Mouse (Mus musculus) kidney, postnatal 4 days (tissue): ENCODE measurements around the gene Gtf2ird1.
"Not testable (repeated sequence)": the region's sequence is repeated elsewhere in the genome, so short reads cannot be mapped to it uniquely, and the experiment has no call there.

Source experiments
- DNase-seq, 2 experiments: peaks; one replicate each; pipeline ENCODE4 v3.0.0; 2021; ENCODE audit warnings: mixed read lengths in 2 of 2

Gtf2ird1 gene

DNA sequence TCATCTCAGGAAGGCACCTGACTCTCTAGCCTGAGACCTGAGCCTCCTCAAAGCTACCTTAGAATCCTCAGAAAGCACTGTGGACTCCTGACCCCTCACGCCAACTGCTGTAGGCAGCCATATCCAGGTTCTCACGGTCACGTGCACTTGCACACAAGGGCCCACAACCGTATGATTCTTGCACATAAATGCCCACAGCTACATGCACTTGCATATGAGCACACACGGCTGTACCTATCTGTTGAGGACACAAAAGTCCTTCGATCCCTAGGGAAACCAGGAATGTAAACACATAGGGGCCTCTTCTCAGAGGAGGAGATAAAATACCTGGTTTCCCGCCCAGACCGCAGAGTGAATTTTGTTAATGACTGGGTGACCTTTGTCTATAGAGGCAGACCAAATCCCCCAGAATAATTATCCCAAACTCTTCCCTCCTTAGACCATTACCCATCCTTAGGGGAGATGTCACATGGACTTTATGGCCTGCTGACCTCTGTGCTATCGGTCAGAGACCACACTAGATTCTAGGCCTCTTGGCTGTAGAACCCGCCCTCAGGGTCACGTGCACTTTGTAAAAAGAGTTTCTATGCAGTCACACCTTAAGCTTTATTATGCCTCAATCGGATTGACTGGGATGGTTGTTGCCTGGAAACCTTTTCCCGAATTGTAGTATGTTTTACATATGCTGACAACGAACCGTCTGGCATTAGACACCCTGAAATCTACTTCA, 58.9 kb downstream of the Gtf2ird1 start:
- no peak for DNase-seq

DNA sequence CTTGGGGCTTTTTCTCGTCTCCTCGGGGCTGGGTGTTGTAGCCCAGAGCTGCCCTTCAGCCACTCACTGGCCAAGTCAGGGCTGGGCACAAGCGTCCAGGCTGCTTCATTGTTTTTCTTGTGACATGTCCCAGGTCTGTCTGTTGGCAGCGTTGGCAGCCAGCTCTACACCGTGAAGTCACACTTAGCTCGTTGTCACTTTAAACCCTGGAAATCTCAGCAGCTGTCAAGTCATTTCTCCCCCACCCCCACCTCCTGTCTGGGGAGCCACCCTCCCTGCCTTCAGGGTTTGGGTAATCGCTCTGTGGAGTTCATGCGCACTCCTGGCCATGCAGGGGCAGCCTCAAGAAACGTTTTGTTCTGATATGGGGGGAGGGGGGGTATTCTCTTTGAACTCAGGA, 60.0 kb downstream of the Gtf2ird1 start:
- no peak for DNase-seq

DNA sequence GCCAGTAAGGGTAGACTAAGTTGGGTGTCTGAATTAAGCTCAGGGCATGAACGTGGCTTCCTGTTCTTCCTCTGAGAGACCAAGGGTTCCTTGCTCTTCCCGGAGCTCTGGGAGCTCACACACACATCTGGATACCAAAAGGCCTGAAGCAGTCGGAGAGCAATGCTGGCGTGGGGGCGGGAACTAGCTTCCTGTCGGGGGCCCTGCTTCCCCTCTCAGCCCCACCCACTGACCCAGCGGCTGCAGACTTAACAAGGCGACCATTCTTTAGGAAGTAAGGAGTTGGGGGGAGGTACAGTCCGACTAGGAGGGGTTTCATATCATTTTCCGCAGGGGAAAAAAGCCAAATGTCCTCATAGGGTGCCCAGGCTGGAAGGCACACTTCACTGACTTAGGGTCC, 61.9 kb downstream of the Gtf2ird1 start:
- DNase-seq = peak; percentile 77 to 86

DNA sequence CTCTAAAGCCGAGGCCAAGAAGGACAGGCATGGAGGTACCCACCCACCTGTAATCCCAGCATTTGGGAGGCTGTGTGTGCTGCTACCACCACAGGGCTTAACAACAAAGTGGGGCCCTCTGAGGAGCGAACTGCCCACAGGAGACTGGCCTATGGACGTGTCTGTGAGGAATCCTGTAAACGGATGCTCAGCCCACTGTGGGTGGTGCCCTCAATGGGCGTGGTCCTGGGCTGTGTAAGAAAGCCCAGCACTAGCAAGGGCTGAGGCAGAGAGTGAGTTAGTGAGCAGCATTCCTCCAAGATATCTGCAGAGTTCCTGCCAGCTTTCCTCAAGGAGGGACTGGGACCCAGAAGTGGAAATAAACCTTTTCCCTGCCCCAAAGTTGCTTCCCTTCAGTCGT, 62.9 kb downstream of the Gtf2ird1 start:
- DNase-seq = peak; percentile 40 to 62

DNA sequence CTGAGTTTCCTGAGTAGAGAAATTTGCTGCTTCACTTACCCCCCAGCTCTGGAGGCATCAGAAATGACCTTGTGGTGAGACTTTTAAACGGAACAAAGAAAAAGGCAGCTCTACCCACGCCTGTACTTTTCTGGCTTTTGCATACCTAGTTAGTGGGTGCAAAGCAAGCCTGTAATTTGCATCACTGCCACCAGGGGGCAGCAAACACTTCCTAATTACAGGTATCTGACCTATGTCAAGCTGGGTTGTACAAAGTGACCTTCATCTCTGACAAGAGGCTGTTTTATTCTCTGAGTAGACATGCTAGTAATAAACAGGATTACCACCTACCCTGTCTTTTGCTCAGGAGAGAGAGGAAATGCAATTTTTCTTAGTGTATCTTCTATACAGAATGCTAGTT, 71.4 kb downstream of the Gtf2ird1 start:
- peak; percentile 85 to 86 for DNase-seq

DNA sequence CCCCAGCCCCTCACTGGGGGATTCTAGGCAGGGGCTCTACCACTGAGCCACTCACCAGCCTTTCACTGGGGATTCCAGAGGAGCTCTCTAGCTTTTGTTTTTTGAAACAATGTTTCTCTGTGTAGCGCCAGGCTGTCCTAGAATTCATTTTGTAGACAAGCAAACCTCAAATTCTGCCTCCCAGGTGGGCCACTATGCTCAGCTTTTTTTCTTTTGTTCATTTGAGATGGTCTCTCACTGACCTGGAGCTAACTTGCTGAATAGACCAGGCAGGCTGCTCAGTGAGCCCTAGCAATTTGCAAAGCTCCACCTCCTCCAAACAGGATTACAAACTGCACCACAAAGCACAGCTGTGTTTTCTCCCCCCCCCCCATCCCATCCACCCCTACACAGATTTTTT, 81.3 kb downstream of the Gtf2ird1 start:
- no peak for DNase-seq

DNA sequence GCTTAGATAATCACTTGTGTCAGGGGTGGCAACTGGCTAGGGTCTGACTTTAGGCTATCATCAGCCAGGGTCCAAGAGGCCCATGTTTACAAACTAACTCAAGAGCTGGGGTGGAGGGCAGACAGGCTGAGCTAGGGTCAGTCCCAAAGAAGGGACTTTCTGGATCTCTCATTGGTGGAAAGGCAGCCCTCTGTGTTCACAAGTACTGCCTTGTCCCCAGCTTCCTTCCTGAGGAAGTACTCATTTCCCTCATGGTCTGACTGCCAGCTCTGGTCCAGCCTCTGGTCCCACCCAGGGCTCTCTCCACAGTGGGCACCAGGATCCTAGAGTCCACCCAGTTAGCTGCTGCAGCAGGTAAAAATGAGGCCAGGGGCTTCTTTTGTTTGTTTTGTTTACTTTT, 82.0 kb downstream of the Gtf2ird1 start:
- peak; percentile 23 to 48 for DNase-seq

DNA sequence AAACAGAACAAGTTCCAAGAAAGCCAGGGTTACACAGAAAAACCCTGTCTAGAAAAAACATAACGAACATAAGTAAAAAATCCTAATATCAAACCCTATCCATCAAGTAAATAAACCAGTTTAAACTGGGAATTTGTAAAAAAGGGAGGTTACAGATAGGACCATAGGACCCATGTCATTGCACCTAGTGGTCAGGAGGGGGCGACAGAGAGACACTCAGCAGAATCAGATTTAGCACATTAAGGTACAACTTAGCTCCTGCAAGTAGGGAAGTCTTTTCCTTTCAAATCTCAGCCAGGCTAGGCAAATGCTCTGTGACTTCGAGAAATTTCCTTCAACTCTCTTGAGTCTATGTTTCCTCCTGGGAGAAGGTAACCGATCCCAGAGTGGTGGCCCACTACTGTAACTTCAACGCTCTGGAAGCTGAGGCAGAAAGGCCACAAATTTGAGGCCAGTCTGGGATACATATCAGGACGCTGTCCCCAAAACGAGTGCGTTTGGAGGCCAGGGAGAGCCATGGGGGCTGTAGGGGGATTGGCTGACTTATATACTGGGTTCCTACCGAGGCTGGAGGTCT, 82.5 kb downstream of the Gtf2ird1 start:
- DNase-seq = peak; percentile 66 to 76

DNA sequence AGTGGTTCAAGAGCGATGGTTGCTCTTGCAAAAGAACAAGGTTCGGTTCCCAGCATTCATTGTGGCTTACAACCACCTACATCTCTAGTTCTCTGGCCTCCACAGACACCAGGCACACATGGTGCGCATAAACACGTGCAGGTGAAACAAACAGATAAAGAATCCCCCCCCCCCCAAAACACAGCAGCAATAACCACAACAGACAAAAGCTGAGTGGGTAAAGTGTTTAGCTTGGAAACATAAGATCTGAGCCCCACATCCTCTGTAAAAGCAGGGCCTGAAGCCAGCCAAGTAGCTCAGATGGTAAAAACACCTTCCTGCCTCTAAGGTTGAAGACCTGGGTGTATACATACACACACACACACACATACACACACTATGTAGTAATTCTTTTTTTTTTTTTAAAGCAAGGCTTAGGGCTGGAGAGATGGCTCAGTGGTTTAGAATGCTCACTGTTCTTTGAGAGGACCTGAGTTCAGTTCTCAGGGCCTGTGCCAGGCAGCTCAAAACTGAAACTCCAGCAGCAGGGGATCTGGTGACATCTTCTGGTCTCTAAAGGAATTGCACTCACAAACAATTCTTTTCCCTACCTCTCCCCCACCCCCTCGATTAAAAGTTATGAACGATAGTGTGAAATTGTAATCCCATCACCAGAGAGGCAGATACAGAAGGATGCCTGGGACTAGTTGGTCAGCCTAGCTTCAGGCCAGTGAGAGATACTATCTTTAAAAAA, 83.4 kb downstream of the Gtf2ird1 start:
- DNase-seq = no peak

DNA sequence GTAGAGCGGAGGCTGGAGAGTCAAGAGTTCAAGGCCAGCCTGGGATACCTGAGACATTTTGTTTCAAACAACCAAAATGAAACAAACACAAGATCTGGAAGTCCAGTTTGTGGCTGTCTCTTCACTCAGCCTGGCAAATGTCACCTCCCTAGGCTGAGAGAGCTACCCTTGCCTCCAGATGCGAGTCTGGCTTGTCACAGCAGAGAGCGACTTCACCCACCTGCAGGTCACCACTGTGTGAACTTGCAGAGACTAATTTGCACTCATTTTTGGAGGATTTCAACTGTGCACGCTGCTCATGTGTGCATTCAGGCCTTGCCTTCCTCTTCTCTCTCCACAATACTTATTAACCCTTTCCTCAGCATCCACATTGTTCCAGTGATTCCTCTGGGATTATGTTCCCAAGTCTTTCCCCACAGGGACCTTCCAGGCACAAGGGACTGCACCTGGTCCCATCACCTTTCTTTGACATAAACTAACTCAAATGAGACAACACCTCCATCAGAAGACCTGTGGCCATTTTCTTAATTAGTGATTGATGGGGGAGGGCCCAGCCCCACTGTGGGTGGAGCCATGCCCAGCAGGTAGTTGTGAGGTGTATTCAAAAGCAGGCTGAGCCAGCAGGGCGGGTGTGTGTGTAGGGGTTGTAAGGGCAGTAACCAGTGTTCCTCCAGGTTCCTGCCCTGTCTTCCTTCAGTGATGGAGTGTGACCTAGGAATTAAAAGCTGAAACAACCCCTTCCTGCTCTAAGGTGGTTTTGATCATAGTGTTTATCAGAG, 84.8 kb downstream of the Gtf2ird1 start:
- no peak for DNase-seq

DNA sequence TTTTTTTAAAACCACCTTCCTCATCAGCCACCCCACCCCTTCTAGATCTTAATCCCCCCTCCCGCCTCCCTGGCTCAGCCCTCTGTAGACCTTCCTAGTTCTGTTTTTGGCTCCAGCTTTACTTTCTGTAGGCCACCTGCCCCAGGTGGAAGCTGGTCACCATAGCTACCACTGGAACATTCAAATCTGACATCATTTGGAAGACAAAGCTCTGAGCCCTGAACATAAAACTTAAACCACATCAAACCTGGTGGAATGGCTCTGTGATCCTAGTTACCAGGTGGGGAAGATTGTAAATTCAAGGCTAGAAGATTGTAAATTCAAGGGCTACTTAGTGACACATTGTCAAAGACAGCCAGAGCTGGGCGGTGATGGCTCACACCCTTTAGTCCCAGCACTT, 85.7 kb downstream of the Gtf2ird1 start:
- no peak for DNase-seq

DNA sequence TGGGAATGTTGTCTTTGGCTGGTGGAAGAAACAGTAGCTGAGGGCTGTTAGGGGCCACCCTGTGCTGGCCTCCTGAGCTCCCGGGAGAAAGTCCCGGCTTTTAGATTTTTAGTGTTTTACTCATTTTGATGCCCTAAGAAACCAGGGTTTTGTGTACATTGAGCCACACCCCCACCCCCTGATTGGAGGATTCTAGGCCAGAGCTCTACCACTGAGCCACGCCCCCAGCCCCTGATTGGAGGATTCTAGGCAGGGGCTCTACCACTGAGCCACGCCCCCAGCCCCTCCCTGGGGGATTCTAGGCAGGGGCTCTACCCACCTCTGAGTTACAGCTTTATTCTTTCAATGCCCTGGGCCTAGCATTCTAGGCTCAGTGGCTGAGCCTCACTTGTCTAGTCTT, 97.4 kb downstream of the Gtf2ird1 start:
- DNase-seq = no peak

DNA sequence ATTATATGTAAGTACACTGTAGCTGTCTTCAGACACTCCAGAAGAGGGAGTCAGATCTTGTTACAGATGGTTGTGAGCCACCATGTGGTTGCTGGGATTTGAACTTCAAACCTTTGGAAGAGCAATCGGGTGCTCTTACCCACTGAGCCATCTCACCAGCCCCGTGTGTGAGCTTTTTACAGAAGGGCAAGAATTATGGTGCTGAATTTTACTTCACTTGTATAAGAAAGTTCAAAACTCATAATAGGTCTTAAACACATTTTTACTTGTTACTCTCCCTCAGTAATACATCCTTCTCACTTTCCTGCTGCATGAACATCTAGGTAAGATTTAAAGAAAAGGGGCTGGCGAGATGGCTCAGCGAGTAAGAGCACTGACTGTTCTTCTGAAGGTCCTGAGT, 101.1 kb downstream of the Gtf2ird1 start:
- not testable (repeated sequence) for DNase-seq

DNA sequence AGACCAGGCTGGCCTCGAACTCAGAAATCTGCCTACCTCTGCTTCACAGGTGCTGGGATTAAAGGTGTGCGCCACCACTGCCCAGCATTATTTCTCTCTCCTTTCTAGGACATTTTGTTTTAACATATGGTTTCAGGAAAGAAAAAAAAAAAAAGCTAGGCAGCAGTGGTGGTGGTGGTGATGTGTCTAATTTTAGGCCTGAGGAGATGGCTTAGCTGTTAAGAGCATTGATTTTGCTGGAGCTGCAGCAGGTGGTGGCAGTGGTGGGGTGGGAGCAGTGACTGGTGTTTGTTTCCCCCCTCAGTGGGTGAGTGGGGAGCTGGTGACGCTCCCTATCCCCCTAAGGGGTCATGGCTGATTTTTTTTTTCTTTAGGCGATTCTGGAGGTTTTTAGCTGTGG, 103.4 kb downstream of the Gtf2ird1 start:
- DNase-seq = no peak

DNA sequence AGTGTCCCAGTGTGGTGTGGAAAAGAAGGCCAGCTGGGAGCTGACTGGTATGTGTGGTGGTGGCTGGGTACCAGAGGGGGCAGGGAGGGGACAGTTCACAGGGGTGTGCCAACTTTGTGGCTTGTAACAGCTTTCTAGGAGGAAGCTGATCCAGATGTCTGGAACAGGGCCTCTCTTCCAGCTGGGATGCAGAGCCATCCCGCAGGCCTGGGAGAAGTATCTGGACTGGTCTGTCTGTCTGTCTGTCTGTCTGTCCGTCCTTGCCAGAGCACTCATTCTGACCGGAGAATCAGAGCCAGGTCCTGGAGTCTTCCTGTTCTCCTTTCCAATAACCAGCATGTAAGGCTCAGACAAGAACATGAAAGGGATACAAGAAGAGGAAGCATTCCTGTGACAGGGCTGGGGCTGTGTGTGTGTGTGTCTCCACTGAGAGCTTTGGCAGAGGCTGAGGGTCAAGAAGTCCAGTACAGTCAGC, 104.0 kb downstream of the Gtf2ird1 start:
- peak; percentile 25 to 41 for DNase-seq

DNA sequence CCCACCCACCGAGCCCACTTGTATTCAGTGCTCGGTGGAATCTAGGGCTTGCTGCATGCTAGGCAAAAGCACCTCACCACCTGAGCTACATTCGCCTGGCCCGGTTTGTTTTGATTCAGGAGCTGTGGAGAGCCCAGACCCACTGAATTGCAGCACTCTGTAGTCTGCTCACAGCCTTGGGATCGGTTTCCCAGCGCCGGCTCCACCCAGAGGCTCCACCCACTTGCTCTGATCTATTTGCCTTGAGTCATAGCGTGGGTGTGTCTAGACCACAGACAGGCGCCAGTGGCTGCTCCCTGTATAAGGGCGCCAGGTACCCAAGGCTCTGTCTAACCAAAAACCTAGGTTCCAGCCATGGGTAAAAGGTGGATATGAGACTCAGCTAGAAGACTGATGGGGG, 105.9 kb downstream of the Gtf2ird1 start:
- peak; percentile 66 to 80 for DNase-seq

DNA sequence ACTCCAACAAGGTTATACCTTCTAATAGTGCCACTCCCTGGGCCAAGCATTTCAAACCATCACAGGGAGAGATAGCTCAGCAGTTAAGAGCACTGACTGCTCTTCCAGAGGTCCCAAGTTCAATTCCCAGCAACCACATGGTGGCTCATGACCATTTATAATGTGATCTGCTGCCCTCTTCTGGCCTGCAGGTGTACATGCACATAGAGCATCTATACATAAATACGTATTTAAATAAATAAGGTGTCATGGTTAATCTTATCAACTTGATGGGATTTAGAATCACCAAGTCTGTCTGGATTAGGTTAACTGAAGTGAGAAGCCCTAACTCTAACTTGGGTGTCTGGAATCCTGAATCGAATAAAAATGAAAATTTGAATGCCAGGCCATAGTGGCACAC, 109.5 kb downstream of the Gtf2ird1 start:
- no peak for DNase-seq

DNA sequence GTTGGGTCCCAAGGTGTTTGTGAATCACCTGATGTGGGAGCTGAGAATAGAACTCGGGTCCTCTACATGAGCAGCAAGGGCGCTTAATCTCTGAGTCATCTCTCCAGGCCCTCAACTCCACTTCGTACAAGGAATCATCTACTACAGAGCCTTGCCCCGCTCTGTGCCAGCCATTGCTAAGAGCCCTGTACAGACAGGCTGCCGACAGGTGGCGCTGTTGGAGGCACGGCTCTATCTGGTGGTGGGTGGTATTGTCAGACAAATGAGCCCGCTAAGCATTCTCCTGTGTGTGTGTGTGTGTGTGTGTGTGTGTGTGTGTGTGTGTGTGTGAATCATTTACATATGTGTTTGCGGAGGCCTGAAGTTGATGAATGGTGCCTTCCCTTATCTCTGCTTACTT, 111.1 kb downstream of the Gtf2ird1 start:
- DNase-seq = peak; percentile 41 to 58

DNA sequence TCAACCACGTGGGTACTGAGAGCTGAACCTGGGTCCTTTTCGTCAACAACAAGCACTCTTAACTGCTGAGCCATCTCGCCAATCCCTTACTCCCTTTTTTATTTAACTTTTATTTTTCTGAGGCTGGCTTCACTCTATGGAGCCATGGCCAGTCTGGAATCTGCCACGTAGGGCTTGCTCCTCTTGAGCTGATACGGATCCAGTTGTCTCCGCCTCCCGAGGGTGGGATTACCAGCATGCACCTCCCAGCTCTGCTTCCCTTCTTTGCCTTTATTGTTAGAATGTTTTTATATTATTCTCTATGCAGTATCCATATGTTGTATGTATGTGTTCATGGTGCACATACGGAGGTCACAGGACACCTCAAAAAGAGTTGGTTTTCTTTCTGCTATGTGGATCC, 112.4 kb downstream of the Gtf2ird1 start:
- no peak for DNase-seq

DNA sequence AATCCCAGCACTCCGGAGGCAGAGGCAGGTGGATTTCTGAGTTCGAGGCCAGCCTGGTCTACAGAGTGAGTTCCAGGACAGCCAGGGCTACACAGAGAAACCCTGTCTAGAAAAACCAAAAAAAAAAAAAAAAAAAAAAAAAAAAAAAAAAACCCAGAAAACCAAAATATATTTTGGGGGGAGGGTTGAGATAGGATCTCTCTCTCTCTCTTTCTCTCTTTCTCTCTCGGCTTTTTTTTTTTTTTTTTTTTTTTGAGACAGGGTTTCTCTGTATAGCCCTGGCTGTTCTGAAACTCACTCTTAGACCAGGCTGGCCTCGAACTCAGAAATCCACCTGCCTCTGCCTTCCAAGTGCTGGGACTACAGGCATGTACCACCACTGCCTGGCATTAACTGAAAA, 113.0 kb downstream of the Gtf2ird1 start:
- DNase-seq = not testable (repeated sequence)

DNA sequence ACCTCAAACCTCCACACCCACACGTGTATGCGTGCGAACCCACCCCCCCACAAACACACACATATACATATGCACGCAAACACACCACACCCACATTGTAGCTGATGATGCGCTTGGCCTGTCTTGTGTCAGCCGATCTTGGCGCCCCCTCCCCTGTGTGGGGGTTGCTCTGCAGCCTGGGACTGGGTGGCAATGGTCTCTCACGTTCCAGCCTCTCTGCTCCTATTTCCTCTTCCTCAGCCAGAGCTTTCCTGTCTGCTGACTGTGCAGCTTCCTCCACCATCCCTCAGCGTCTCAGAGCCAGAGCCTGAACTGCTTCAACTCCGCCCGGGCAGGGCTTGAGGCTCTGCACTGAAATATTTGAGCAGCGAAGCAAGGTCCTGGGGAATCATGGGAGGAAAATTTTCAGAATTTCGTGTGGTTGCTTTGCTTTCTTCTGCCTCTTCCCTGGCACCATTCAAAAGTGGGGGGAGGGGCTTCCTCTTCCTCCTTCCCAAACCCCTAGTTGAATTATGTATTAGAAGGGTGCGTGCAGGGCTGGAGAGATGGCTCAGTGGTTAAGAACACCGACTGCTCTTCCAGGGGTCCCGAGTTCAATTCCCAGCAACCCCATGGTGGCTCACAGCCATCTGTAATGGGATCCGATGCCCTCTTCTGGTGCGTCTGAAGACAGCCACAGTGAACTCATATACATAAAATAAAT, 113.9 kb downstream of the Gtf2ird1 start:
- DNase-seq = peak; percentile 30 to 51

DNA sequence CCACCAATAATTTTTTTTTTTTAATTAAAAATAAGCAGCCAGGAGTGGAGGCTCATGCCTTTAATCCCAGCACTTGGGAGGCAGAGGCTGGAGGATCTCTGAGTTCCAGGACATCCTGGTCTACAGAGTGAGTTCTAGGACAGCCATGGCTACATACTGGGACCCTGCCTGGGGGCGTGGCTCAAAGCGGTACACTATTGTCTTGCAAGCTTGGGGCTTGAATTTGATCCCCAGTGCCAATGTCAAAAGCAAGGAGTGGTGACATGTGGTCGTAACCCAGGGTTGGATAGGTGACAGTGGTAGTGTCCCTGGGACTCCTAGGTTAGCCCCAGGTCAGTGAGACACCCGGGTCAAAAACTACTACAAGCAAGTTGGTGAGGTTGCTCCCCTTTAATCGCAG, 114.8 kb downstream of the Gtf2ird1 start:
- DNase-seq = no peak

DNA sequence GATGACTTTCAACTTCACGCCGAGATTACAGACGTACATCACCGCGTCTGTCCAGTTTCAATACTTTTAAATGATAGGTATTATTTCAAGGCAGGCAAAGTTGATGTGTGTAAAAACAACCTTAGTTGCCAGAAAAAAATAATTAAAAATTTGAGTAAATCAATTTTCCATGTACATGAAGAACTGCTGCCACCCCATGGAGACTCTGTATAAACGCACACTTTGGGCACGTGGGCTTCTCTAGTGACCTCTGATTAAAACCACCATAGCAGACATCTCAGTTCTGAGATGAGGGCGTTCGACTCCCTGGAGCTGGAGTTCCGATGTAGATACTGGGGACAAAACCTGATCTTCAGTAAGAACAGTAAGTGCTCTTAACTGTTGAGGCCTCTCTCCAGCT, 115.2 kb downstream of the Gtf2ird1 start:
- DNase-seq = peak; percentile 36 to 56
